Mouse (Mus musculus) midbrain, embryonic 12.5 days (tissue): ENCODE data around the gene Tmem119. TPM values are rescaled to one million over a fixed set of nuclear protein-coding genes. Genes with fewer than 3 reads are reported as not detected.

Experiments
- ATAC-seq: fragments of 200-750 bp; cut with Nextera tagmentation; 2 replicates; pipeline ENCODE4 v1.8.0; 2017; ENCODE audit warnings: low read depth, moderate TSS enrichment, moderate library complexity; ENCODE audit not compliant: low FRiP score
- H3K27ac ChIP-seq: fragments of 300-500 bp; sonication (generic); replicated peaks from 2 replicates; pipeline ENCODE4 v1.5.1; 2016; ENCODE audit warnings: mild to moderate bottlenecking
- H3K27me3 ChIP-seq: fragments of 300-500 bp; sonication (generic); 2 replicates; pipeline ENCODE4 v1.6.1; 2016; ENCODE audit warnings: mild to moderate bottlenecking
- H3K36me3 ChIP-seq: fragments of 300-500 bp; sonication (generic); 2 replicates; pipeline ENCODE4 v1.6.1; 2016
- H3K4me1 ChIP-seq: fragments of 300-500 bp; sonication (generic); 2 replicates; pipeline ENCODE4 v1.6.1; 2016
- H3K4me2 ChIP-seq: fragments of 300-500 bp; sonication (generic); replicated peaks from 2 replicates; pipeline ENCODE4 v1.6.1; 2016; ENCODE audit warnings: mild to moderate bottlenecking, moderate library complexity
- H3K4me3 ChIP-seq: fragments of 300-500 bp; sonication (generic); 2 replicates; pipeline ENCODE4 v1.5.1; 2016; ENCODE audit warnings: mild to moderate bottlenecking
- H3K9ac ChIP-seq: fragments of 300-500 bp; sonication (generic); replicated peaks from 2 replicates; pipeline ENCODE4 v1.6.1; 2016; ENCODE audit warnings: mild to moderate bottlenecking, moderate library complexity
- H3K9me3 ChIP-seq: fragments of 300-500 bp; sonication (generic); 2 replicates; pipeline ENCODE4 v1.6.1; 2016; ENCODE audit warnings: mild to moderate bottlenecking
- WGBS: fragments of 180-500 bp; shearing (Covaris S2); methylation state at CpG from one replicate; pipeline ENCODE4 v1.1.7; 2016; 5-methylcytosine and 5-hydroxymethylcytosine counted together
- polyA plus RNA-seq: library from polyadenylated mRNA; unstranded; fragments of >200 nt; fragmentation: Nextera tagmentation; extraction: Ambion mirVana; gene quantifications from 2 replicates; pipeline ENCODE4 v1.2.1, GENCODE M21; 2016

The Tmem119 gene
- polyA plus RNA-seq, 1 experiment from 2014 or later, result 26.4 TPM

- no peak for ATAC-seq
- Histone ChIP-seq H3K4me1 (no peaks in the 10 kb centered on the region), H3K36me3 (no peaks in the 10 kb centered on the region), H3K9me3 (no peaks in the 10 kb centered on the region), H3K9ac (no peak within 1 kb of the TSS), H3K27me3 (no peaks in the 10 kb centered on the region), H3K4me3 (no peak within 1 kb of the TSS), H3K4me2 (no peak within 1 kb of the TSS), H3K27ac (no peak within 1 kb of the TSS)
- 50% methylated on average over 8 of the region's 8 CpGs for WGBS
Observed at GRCm38 (mm10) chr5:113832490-113832901, 32.2 kb upstream of the Tmem119 start, which contains the start of gene Selplg. TSS of gene Selplg (minus strand) at chr5:113832644.

GRCm38 (mm10) chr5:113831741-113832140 is 31.4 kb upstream of the Tmem119 start:
- Histone ChIP-seq H3K9me3 (no peaks in the 10 kb centered on the region), H3K27me3 (no peaks in the 10 kb centered on the region), H3K4me1 (no peaks in the 10 kb centered on the region), H3K9ac (no peak overlapping the region), H3K4me2 (no peak overlapping the region), H3K36me3 (no peaks in the 10 kb centered on the region), H3K4me3 (no peak overlapping the region), H3K27ac (no peak overlapping the region)
- 65% methylated on average over 3 of the region's 3 CpGs for WGBS
- ATAC-seq, result no peak

DNA sequence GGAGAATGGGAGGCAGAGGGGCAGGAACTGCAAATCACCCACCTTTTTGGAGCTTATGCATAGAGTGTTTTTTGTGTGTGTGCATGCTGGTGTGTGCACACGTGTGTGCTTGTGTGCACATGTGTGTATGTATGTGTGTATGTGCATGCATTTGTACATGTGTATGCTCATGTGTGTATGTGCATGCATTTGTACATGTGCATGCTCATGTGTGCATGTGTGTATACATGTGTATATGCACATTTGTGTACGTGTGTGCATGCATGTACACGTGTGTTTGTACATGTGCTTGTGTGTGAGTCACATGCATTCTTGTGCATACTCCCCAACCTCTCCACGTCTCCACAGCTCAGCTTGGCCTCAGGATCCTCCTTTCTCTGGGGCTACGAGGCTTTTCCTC is 30.5 kb upstream of the Tmem119 start:
- WGBS, result 88% methylated on average over 5 of the region's 5 CpGs
- no peak overlapping the region for H3K4me3 ChIP-seq
- no peak overlapping the region for H3K9ac ChIP-seq
- ATAC-seq, result no peak
- H3K36me3 ChIP-seq, result no peaks in the 10 kb centered on the region
- H3K4me1 ChIP-seq, result no peaks in the 10 kb centered on the region
- H3K9me3 ChIP-seq, result no peaks in the 10 kb centered on the region
- no peak overlapping the region for H3K27ac ChIP-seq
- no peak overlapping the region for H3K4me2 ChIP-seq
- H3K27me3 ChIP-seq, result no peaks in the 10 kb centered on the region

DNA sequence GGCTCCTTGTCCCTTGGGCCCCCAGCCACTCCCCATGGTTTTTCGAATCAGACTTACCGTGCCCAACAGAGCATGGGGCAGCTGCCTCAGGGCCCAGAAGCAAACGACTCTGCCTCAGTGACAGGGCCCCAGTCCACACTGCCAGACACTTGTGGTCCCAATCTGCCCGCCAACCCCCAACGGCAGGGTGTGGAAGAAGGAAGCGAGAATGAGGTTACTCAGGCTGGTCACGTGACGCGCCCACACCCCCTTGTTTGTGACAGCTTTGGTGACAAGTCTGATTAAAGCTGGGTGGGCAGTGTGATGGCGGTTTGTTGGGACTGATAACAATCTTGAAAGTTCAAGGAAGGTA is 30.0 kb upstream of the Tmem119 start:
- H3K9me3 ChIP-seq, result no peaks in the 10 kb centered on the region
- no peak for ATAC-seq
- WGBS, result 79% methylated on average over 10 of the region's 10 CpGs

GRCm38 (mm10) chr5:113829566-113830291 is 29.4 kb upstream of the Tmem119 start:
- no peak overlapping the region for H3K4me3 ChIP-seq
- no peak overlapping the region for H3K9ac ChIP-seq
- H3K27ac ChIP-seq, result no peak overlapping the region
- no peak overlapping the region for H3K4me2 ChIP-seq
- H3K9me3 ChIP-seq, result no peaks in the 10 kb centered on the region
- H3K36me3 ChIP-seq, result no peaks in the 10 kb centered on the region
- WGBS, result 87% methylated on average over 7 of the region's 7 CpGs
- no peaks in the 10 kb centered on the region for H3K27me3 ChIP-seq
- no peaks in the 10 kb centered on the region for H3K4me1 ChIP-seq
- ATAC-seq, result no peak

More for the DNA sequence above, 30.0 kb upstream of the Tmem119 start:
- Histone ChIP-seq H3K9ac (no peak overlapping the region), H3K27ac (no peak overlapping the region), H3K27me3 (no peaks in the 10 kb centered on the region), H3K4me2 (no peak overlapping the region), H3K4me1 (no peaks in the 10 kb centered on the region), H3K4me3 (no peak overlapping the region), H3K36me3 (no peaks in the 10 kb centered on the region)

- WGBS, result 63% methylated on average over 7 of the region's 7 CpGs
- Histone ChIP-seq H3K9ac (no peak overlapping the region), H3K27me3 (no peaks in the 10 kb centered on the region), H3K36me3 (no peaks in the 10 kb centered on the region), H3K4me3 (no peak overlapping the region), H3K9me3 (no peaks in the 10 kb centered on the region), H3K4me2 (no peak overlapping the region), H3K4me1 (no peaks in the 10 kb centered on the region), H3K27ac (no peak overlapping the region)
- no peak for ATAC-seq
Observed at GRCm38 (mm10) chr5:113828481-113828880, 28.2 kb upstream of the Tmem119 start.

GRCm38 (mm10) chr5:113827991-113828411 is 27.7 kb upstream of the Tmem119 start:
- Histone ChIP-seq H3K27me3 (no peaks in the 10 kb centered on the region), H3K4me3 (no peak overlapping the region), H3K9me3 (no peaks in the 10 kb centered on the region), H3K27ac (no peak overlapping the region), H3K9ac (no peak overlapping the region), H3K4me1 (no peaks in the 10 kb centered on the region), H3K36me3 (no peaks in the 10 kb centered on the region), H3K4me2 (no peak overlapping the region)
- WGBS, result 63% methylated on average over 4 of the region's 4 CpGs
- ATAC-seq, result no peak

DNA sequence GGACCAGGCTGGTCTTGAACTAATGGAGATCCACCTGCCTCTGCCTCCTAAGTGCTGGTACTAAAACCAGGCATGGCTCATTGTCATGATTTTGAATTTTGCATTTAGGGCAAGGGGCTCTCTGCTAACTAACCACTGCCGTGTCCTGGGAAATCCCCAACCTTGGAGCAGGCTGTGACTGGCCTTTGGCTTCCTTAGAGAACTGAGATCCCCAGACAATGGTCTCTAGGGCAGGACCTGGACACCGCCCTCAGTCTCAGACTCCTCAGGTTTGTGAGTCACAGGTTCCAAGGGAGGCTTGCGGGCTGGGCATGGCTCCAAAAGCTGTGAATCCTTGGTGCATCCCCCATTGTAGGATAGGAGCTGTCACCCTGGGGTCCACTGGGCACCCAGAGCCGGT is 26.3 kb upstream of the Tmem119 start:
- H3K9me3 ChIP-seq, result no peaks in the 10 kb centered on the region
- ATAC-seq, result no peak
- no peaks in the 10 kb centered on the region for H3K36me3 ChIP-seq
- H3K4me2 ChIP-seq, result no peak overlapping the region
- H3K27ac ChIP-seq, result no peak overlapping the region
- H3K27me3 ChIP-seq, result no peaks in the 10 kb centered on the region
- H3K9ac ChIP-seq, result no peak overlapping the region
- no peak overlapping the region for H3K4me3 ChIP-seq
- 92% methylated on average over 4 of the region's 4 CpGs for WGBS
- no peaks in the 10 kb centered on the region for H3K4me1 ChIP-seq

GRCm38 (mm10) chr5:113825558-113825957 is 25.2 kb upstream of the Tmem119 start:
- Histone ChIP-seq H3K27me3 (no peaks in the 10 kb centered on the region), H3K36me3 (no peaks in the 10 kb centered on the region), H3K4me1 (no peaks in the 10 kb centered on the region), H3K4me3 (no peak overlapping the region), H3K9me3 (no peaks in the 10 kb centered on the region), H3K4me2 (no peak overlapping the region), H3K9ac (no peak overlapping the region), H3K27ac (no peak overlapping the region)
- 86% methylated on average over 7 of the region's 7 CpGs for WGBS
- no peak for ATAC-seq

- no peak overlapping the region for H3K9ac ChIP-seq
- no peak overlapping the region for H3K4me2 ChIP-seq
- H3K9me3 ChIP-seq, result no peaks in the 10 kb centered on the region
- H3K4me3 ChIP-seq, result no peak overlapping the region
- 87% methylated on average over 4 of the region's 4 CpGs for WGBS
- no peaks in the 10 kb centered on the region for H3K4me1 ChIP-seq
- H3K36me3 ChIP-seq, result no peaks in the 10 kb centered on the region
- H3K27ac ChIP-seq, result no peak overlapping the region
- H3K27me3 ChIP-seq, result no peaks in the 10 kb centered on the region
- no peak for ATAC-seq
Observed at GRCm38 (mm10) chr5:113824228-113824627, 23.9 kb upstream of the Tmem119 start.

DNA sequence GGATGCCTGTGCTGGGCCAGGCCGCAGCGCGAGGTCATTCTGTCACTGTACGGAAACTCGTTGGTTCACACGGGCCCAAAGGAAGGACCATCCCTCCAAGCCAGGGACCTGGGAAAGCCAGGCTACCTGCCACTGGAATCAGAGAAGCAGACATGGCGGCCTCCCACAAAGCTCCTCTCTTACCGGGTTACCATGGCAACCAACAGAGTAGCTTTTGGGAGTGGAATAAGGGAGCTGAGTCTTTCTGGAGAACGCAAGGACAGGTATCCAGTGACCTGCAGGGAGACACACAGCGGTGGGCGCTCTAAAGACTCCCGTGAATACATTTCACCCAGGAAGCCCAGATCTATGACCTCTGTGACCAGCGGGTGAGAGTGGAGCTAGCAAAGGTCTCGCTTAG is 18.3 kb upstream of the Tmem119 start:
- Histone ChIP-seq H3K9ac (no peak overlapping the region), H3K4me1 (no peaks in the 10 kb centered on the region), H3K36me3 (no peaks in the 10 kb centered on the region), H3K4me3 (no peak overlapping the region), H3K27ac (no peak overlapping the region), H3K9me3 (no peaks in the 10 kb centered on the region), H3K27me3 (peaks cover 26% of the 10 kb centered on the region), H3K4me2 (no peak overlapping the region)
- ATAC-seq, result no peak
- 69% methylated on average over 14 of the region's 14 CpGs for WGBS

DNA sequence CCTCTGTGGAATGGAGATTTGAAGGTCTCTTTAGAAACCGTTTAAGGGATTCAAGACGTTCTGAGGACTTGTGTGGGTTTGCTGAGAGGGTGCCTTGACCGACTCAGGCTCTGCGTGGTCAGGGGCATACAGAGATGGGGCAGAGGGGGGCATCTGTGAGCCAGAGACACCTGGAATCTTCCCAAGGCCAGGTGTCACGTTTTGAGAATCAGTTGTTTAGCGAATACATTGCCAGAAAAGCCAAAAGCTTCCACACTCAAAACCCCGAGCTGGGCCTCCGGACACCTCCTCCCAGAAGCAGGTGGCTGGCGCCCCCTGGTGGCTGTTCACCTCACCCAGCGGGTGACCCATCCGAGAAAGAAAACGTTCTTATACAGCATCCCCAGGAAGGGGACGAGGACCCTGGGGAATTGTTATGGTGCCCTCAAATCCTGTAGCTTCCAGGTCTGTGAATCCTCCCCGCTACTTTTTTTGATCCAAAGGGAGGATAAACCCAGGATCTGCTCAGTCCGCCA is 15.4 kb upstream of the Tmem119 start:
- no peak for ATAC-seq
- peaks cover 32% of the 10 kb centered on the region for H3K27me3 ChIP-seq
- no peaks in the 10 kb centered on the region for H3K4me1 ChIP-seq
- no peak overlapping the region for H3K4me2 ChIP-seq
- no peak overlapping the region for H3K9ac ChIP-seq
- H3K4me3 ChIP-seq, result no peak overlapping the region
- H3K36me3 ChIP-seq, result no peaks in the 10 kb centered on the region
- peaks cover 3% of the 10 kb centered on the region; the same call in 1 of the 2 replicates for H3K9me3 ChIP-seq
- WGBS, result 14% methylated on average over 15 of the region's 15 CpGs
- no peak overlapping the region for H3K27ac ChIP-seq

DNA sequence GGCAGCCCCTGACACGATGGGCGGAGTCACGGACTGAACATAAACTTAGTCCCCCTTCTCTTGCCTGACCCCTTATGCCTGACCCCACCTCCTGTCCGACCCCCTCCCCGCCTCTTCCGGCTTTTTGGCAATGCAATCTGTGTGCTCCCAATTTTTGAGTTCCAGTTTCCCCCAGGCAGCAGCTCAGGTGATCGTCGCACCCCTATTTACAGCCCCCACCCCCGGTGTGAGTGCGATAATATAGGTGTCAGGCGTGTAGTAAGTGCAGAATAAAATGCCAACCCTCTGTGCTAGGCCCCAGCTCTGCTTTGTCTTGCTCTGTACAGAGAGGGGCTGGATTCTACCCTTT is 14.7 kb upstream of the Tmem119 start:
- Histone ChIP-seq H3K4me1 (no peaks in the 10 kb centered on the region), H3K9ac (no peak overlapping the region), H3K27ac (no peak overlapping the region), H3K27me3 (peaks cover 32% of the 10 kb centered on the region), H3K36me3 (no peaks in the 10 kb centered on the region), H3K4me3 (no peak overlapping the region), H3K9me3 (peaks cover 7% of the 10 kb centered on the region; the same call in 1 of the 2 replicates), H3K4me2 (no peak overlapping the region)
- WGBS, result 50% methylated on average over 11 of the region's 11 CpGs
- no peak for ATAC-seq
